Mouse (Mus musculus) retina, adult 2 months (tissue): Measurements from ENCODE around the gene Ect2l.

Source experiments
- DNase-seq: peaks from one replicate; pipeline ENCODE4 v3.0.0-alpha.2; 2012; ENCODE audit warnings: low read depth, low spot score

Ect2l gene

GRCm38 (mm10) chr10:18081536-18081935, 129.2 kb downstream of the Ect2l start:
- DNase-seq = no peak
